Mouse (Mus musculus) liver, embryonic 11.5 days (tissue): ENCODE data around the gene Fbxo47. TPM values are rescaled to one million over a fixed set of nuclear protein-coding genes. Genes with fewer than 3 reads are reported as not detected.

Experiments
- ATAC-seq: fragments of 200-750 bp; cut with Nextera tagmentation; replicated peaks from 2 replicates; pipeline ENCODE4 v1.8.0; 2017; ENCODE audit warnings: moderate number of reproducible peaks, mild to moderate bottlenecking, moderate TSS enrichment, moderate library complexity; ENCODE audit not compliant: low FRiP score
- DNase-seq: peaks from one replicate; pipeline ENCODE4 v3.0.0-alpha.2; 2017; ENCODE audit warnings: low spot score
- H3K27ac ChIP-seq: fragments of 300-500 bp; sonication (generic); 2 replicates; pipeline ENCODE4 v1.5.1; 2014; ENCODE audit warnings: mild to moderate bottlenecking, low read depth, low read length, control low read depth
- H3K27me3 ChIP-seq: fragments of 300-500 bp; sonication (generic); replicated peaks from 2 replicates; pipeline ENCODE4 v1.6.1; 2014; ENCODE audit warnings: low read length, mixed read lengths; ENCODE audit not compliant: control insufficient read depth, insufficient read depth
- H3K36me3 ChIP-seq: fragments of 300-500 bp; sonication (generic); 2 replicates; pipeline ENCODE4 v1.6.1; 2014; ENCODE audit warnings: mild to moderate bottlenecking, low read length, moderate library complexity, mixed read lengths; ENCODE audit not compliant: control insufficient read depth, insufficient read depth
- H3K4me1 ChIP-seq: fragments of 300-500 bp; sonication (generic); replicated peaks from 2 replicates; pipeline ENCODE4 v1.6.1; 2014; ENCODE audit warnings: low read length, mixed read lengths; ENCODE audit not compliant: control insufficient read depth, insufficient read depth
- H3K4me2 ChIP-seq: fragments of 300-500 bp; sonication (generic); 2 replicates; pipeline ENCODE4 v1.6.1; 2014; ENCODE audit warnings: mild to moderate bottlenecking, control low read depth, moderate library complexity
- H3K4me3 ChIP-seq: fragments of 300-500 bp; sonication (generic); 2 replicates; pipeline ENCODE4 v1.5.1; 2014; ENCODE audit warnings: low read depth, low read length, control low read depth
- H3K9ac ChIP-seq: fragments of 300-500 bp; sonication (generic); 2 replicates; pipeline ENCODE4 v1.6.1; 2014; ENCODE audit warnings: low read depth, low read length, control low read depth
- H3K9me3 ChIP-seq: fragments of 300-500 bp; sonication (generic); 2 replicates; pipeline ENCODE4 v1.6.1; 2016; ENCODE audit warnings: low read length, inconsistent platforms, mixed read lengths; ENCODE audit not compliant: control insufficient read depth
- WGBS: fragments of 180-500 bp; shearing (Covaris S2); extraction: QIAGEN DNeasy Blood & Tissue Kit; methylation state at CpG from one replicate; pipeline ENCODE4 v1.1.7; 2014; 5-methylcytosine and 5-hydroxymethylcytosine counted together
- polyA plus RNA-seq: library from polyadenylated mRNA; unstranded; fragments of >200 nt; fragmentation: Nextera tagmentation; extraction: Ambion mirVana; gene quantifications from 2 replicates; pipeline ENCODE4 v1.2.1, GENCODE M21; 2014

The Fbxo47 gene
- polyA plus RNA-seq, 1 experiment from 2014 or later = 1.1 TPM

DNA sequence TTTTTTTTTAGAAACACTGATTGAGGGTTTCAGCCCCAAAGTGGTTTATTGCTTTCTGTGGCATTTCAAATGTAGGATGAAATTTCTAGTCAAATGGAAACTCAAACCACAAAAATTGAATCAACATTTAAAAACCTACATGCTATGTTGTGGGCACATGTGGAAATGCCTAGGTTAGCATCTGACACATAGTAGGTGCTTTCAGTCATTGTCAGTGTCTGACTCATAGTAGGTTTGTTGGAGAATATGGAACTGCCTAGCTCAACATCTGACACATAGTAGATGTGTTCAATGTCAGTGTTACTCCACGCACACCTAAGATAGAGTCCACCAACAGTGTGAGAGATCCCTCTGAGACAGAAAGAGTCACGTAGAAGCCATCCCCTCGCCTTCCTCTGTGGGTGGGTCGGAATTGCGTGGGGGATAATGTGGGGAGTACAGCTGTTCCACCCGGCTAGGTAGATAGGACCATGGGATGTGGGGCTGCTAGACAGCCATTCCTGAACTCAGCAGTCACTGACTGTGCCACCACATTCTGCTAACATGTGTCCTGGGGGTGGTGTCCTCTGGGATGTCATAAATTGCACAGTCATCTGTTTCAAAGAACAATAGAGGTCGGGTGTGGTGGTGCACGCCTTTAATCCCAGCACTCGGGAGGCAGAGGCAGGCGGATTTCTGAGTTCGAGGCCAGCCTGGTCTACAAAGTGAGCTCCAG lies 24.8 kb upstream of the Fbxo47 start:
- DNase-seq = no peak
- Histone ChIP-seq H3K4me1 (no peaks in the 10 kb centered on the region), H3K36me3 (no peaks in the 10 kb centered on the region), H3K9me3 (no peaks in the 10 kb centered on the region), H3K27me3 (no peaks in the 10 kb centered on the region), H3K27ac (no peak overlapping the region), H3K4me3 (no peak overlapping the region), H3K9ac (no peak overlapping the region), H3K4me2 (no peak overlapping the region)
- 83% methylated on average over 11 of the region's 11 CpGs for WGBS
- no peak for ATAC-seq

DNA sequence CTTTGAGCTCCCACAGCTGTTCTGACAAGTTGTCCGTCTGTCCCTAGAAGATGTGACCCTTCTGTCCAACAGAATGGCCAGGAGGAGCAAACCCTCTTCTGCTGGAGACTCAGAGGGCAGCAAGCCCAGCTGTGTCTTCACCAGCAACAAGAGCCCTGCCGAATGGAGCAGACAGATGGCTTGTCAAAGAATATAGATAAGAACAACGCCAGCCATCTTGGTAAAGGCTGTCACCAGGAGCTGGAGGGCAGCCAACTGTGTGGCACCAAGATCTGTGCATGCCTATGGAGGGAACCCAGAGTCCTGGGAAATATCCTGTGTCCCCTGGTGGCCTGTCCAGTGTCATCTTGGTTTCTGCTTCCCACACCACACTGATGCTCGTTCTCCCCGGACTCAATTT lies 24.0 kb upstream of the Fbxo47 start:
- Histone ChIP-seq H3K4me1 (no peaks in the 10 kb centered on the region), H3K27ac (no peak overlapping the region), H3K4me2 (no peak overlapping the region), H3K36me3 (no peaks in the 10 kb centered on the region), H3K9me3 (no peaks in the 10 kb centered on the region), H3K27me3 (no peaks in the 10 kb centered on the region), H3K9ac (no peak overlapping the region), H3K4me3 (no peak overlapping the region)
- no peak for ATAC-seq
- DNase-seq = no peak
- 69% methylated on average over 5 of the region's 5 CpGs for WGBS

DNA sequence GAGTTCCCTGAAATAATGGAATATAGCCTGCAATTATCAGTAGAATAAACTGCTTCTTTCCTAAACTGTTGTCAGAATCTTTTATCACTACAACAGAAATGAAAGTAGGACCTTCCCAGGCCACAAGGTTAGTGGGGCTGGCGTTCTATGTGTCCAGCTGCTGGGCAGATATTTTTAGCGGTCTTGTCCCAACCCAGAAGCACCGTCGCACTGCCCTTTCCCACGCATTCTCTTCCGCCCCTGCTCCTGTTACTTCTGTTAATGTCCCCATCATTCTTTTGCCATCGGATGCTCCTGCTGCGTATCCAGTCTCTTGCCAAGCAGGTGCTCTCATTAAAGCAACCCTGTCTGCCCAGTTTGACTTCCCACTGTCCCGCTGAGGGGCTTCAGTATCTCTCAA lies 23.0 kb upstream of the Fbxo47 start:
- Histone ChIP-seq H3K4me1 (no peaks in the 10 kb centered on the region), H3K27ac (no peak overlapping the region), H3K36me3 (no peaks in the 10 kb centered on the region), H3K27me3 (no peaks in the 10 kb centered on the region), H3K4me3 (no peak overlapping the region), H3K9me3 (no peaks in the 10 kb centered on the region), H3K4me2 (no peak overlapping the region), H3K9ac (no peak overlapping the region)
- ATAC-seq (no peak), DNase-seq (no peak)
- WGBS = 84% methylated on average over 9 of the region's 9 CpGs

DNA sequence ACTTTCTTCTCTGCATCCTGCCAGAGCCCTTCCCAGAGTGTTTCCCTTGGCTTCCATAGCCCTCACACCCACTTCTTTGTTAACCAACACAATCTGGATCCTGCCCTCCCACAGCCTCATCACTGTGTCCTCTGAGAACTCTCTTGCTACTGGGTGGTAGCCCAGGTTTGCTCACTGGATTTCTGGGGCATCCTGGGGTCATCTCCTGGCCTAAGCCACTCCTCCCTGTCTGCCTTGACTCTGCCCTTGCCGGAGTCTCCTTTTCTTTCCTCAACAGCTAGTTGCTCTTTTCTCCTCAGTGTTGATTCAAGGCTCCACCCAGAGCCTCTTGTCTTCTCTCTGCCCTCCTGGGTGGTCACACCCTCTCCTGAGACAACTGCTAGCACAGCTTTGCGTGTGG lies 22.0 kb upstream of the Fbxo47 start:
- ATAC-seq (no peak), DNase-seq (no peak)
- Histone ChIP-seq H3K9ac (no peak overlapping the region), H3K9me3 (no peaks in the 10 kb centered on the region), H3K4me1 (no peaks in the 10 kb centered on the region), H3K27me3 (no peaks in the 10 kb centered on the region), H3K36me3 (no peaks in the 10 kb centered on the region), H3K4me2 (no peak overlapping the region), H3K27ac (no peak overlapping the region), H3K4me3 (no peak overlapping the region)
- 63% methylated on average over 2 of the region's 2 CpGs for WGBS

DNA sequence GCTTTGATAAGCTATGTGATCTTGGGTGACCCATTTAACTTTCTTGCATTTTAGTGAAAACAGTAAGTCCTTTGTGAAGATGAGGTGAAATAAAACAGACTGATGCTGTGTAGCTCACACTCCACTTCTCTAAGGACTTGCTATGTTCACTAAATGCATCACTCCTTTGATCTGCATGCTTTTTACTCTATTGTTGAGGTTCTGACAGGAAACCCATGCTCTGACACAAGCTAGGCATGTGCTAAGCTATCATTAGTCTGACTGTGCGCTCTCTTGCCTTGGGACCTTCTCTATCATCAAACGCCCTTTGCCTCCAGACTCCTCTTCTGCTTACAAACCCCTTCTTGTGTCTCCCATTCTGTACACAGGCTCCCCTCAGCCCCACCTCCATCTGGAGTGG lies 21.6 kb upstream of the Fbxo47 start:
- Histone ChIP-seq H3K9ac (no peak overlapping the region), H3K27ac (no peak overlapping the region), H3K9me3 (no peaks in the 10 kb centered on the region), H3K36me3 (no peaks in the 10 kb centered on the region), H3K4me2 (no peak overlapping the region), H3K27me3 (no peaks in the 10 kb centered on the region), H3K4me3 (no peak overlapping the region), H3K4me1 (no peaks in the 10 kb centered on the region)
- DNase-seq (no peak), ATAC-seq (no peak)
- 87% methylated on average over 2 of the region's 2 CpGs for WGBS

DNA sequence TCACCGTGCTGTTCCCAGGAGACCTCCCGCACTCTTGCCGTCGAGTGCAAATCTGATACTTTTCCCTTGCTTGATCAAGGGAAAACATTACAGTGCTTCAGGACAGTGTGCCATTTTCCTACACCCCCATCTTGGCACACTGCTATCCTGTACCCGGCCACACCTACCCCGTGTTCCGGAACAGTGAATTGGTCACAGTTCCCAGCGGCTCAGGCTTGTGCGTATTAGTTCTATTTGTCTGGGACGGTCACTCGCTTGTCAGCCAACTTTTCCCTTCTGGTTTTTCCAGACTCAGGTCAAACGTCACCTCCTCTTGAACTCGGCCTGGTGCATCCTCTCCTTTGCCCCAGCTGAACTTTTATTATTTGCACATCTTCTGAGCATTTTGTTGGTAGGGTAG lies 20.8 kb upstream of the Fbxo47 start:
- no peak for DNase-seq
- no peak overlapping the region for H3K27ac ChIP-seq
- 87% methylated on average over 13 of the region's 13 CpGs for WGBS
- no peaks in the 10 kb centered on the region for H3K9me3 ChIP-seq
- no peak for ATAC-seq
- no peak overlapping the region for H3K4me2 ChIP-seq
- no peak overlapping the region for H3K4me3 ChIP-seq
- H3K4me1 ChIP-seq = no peaks in the 10 kb centered on the region
- no peak overlapping the region for H3K9ac ChIP-seq
- H3K36me3 ChIP-seq = no peaks in the 10 kb centered on the region
- H3K27me3 ChIP-seq = no peaks in the 10 kb centered on the region

DNA sequence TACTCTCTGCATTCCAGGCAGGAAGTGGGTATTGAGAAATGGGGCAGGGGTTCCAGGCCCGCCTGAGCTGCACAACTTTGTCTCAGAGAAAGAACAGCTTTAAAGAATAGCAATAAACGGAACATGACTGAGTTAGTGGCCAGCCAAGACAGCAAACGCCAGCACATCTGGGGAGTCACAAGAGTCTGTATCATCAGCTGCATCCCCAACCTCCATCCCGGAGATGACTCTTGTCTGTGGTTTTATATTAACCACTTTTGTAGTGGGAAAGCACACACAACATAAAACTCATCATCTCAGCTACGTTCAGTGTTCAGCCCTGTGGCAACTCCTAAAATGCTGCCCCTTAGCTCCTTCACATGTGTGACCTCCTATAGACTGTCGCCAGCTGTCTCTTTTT lies 17.9 kb upstream of the Fbxo47 start:
- H3K27ac ChIP-seq = no peak overlapping the region
- DNase-seq (no peak), ATAC-seq (no peak)
- H3K36me3 ChIP-seq = no peaks in the 10 kb centered on the region
- no peaks in the 10 kb centered on the region for H3K4me1 ChIP-seq
- H3K4me2 ChIP-seq = no peak overlapping the region
- WGBS = 70% methylated on average over 6 of the region's 6 CpGs
- no peak overlapping the region for H3K4me3 ChIP-seq
- no peak overlapping the region for H3K9ac ChIP-seq
- H3K9me3 ChIP-seq = no peaks in the 10 kb centered on the region
- no peaks in the 10 kb centered on the region for H3K27me3 ChIP-seq

DNA sequence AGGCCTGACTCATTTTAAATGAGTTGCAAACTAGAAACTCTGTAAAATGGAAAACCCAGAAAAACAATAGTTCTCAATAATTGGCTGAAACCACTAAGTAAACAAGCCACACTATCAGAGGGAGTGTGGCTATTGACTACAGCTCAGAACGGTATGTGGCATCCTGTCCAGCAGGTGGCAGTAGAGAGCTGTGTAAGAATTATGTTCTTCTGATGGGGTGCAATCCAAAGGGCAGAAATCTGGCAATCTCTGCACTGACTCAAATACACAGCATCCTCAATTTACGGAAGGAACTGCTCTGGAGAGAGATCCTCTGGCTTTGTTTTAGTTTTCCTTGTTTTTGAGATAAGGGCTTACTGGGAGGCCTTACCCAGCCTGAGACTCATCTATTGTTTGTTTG lies 15.9 kb upstream of the Fbxo47 start:
- Histone ChIP-seq H3K4me2 (no peak overlapping the region), H3K9me3 (no peaks in the 10 kb centered on the region), H3K4me3 (no peak overlapping the region), H3K4me1 (no peaks in the 10 kb centered on the region), H3K27ac (no peak overlapping the region), H3K9ac (no peak overlapping the region), H3K27me3 (no peaks in the 10 kb centered on the region), H3K36me3 (no peaks in the 10 kb centered on the region)
- WGBS = 4% methylated on average over 2 of the region's 2 CpGs
- peak; percentile 63 for DNase-seq
- no peak for ATAC-seq

DNA sequence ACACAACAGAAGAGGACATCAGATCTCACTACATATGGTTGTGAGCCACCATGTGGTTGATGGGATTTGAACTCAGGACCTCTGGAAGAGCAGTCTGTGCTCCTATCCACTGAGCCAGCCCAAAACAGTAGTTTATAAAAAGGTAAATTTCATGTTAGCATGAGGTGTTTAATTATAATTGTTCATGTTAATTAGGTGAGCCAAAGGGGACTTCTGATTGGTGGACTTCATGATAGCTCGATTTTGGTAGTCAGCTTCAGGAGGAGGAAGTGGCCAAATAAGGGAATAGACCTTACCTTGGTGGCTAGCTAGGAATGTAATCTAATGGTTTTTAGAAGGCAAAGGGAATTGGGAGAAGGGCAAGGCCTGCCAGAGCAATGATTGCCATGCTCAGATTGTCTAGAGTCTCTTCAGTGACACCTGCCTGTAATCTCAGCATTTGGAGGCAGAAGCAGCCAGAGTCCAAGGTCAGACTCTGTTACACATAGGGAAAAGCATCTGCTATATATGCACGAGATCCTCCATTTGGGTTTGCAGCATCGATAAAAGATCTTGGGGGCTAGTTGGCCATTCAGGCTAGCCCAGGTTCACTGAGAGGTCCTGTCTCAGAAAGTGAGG lies 13.7 kb upstream of the Fbxo47 start:
- Histone ChIP-seq H3K9me3 (no peaks in the 10 kb centered on the region), H3K4me3 (no peak overlapping the region), H3K4me1 (no peaks in the 10 kb centered on the region), H3K36me3 (no peaks in the 10 kb centered on the region), H3K4me2 (no peak overlapping the region), H3K27me3 (no peaks in the 10 kb centered on the region), H3K9ac (no peak overlapping the region), H3K27ac (no peak overlapping the region)
- 69% methylated on average over 3 of the region's 3 CpGs for WGBS
- no peak for ATAC-seq
- DNase-seq = no peak
